Mouse (Mus musculus): Measurements from ENCODE around the gene Csnk1d.

- TF ChIP-seq CTCF (IDR thresholded peaks at IDR 0.05; ENCODE audit: low read depth, low read length) (no peak), POLR2A (IDR thresholded peaks at IDR 0.05; ENCODE audit: borderline replicate concordance, low read depth, low read length) (no peak)
Measured at GRCm38 (mm10) chr11:120982459-120982858, 8.7 kb downstream of the Csnk1d start.
